Mouse (Mus musculus): ENCODE data around the gene Spata31d1d. TPM values are rescaled to one million over a fixed set of nuclear protein-coding genes. Genes with fewer than 3 reads are reported as not detected.
A peak's percentile ranks its signal among the peaks of the same experiment; 100 is the strongest.
"Not testable (repeated sequence)": the region's sequence is repeated elsewhere in the genome, so short reads cannot be mapped to it uniquely, and the experiment has no call there.

Gene Spata31d1d
- 0.04 and 0.24 TPM in 2 replicates for polyA plus RNA-seq (2012; rRNA removed)

DNA sequence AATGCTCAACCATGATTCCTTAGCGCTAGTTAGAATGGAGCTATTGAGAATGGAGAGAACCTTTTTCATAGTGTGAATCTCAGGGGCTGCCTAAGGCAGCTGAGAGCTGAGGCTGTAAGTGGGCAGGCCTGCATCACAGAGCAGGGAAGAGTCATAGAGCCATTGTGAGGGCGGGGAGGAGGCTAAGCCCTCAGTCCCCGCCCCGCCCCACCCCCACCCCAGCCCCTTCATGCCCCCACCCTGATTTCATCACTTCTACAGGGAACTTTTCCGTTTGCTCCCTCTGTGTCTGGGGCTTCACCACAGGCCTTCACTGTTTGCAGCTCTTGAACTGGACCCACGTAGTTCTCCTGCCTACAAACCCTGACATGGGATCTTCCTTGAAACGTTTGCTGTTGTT, at the start of gene Spata31d1d:
TSS of gene Spata31d1d (minus strand) at position 101 of the 400 bp plus-strand sequence.
- DNase-seq (ENCODE audit: low read depth) = no peak

DNA sequence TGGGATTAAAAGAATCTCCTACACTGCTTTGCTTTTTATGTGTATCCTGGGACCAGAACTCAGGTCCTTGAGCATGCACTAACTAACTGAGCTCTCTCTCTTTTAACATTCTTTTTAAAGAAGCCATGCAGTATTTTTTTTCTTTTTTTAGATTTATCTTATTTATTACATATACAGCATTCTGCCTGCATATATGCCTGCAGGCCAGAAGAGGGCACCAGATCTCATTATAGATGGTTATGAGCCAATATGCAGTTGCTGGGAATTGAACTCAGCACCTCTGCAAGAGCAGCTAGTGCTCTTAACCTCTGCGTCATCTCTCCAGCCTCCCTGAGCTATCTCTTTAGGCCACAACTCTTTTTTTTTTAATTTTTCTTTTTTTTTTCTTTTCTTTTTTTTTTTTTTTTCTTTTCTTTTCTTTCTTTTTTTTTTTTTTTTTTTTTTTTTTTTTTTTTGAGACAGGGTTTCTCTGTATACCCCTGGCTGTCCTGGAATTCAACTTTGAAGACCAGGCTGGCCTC, 48.3 kb upstream of the Spata31d1d start:
- DNase-seq (ENCODE audit: low read depth) = not testable (repeated sequence)

DNA sequence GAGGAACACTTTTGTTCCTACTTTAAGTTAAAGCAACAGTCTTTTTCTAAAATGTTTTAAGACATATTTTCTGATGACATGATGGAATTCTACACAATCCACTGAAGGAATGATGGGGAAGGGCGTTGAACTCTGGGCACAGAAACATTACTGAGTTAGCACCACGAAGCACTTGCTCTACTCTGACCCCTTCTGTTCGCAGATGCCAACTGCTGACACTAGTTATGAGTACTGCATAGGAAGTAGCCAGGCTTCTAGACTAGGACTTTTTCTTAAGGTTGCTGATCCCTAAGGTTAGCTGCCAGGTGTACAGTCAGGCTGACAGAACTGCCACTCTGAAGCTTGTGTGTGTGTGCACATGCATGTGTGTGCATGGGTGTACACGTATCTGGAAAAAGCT, 47.7 kb upstream of the Spata31d1d start:
- DNase-seq (ENCODE audit: low read depth) = no peak

DNA sequence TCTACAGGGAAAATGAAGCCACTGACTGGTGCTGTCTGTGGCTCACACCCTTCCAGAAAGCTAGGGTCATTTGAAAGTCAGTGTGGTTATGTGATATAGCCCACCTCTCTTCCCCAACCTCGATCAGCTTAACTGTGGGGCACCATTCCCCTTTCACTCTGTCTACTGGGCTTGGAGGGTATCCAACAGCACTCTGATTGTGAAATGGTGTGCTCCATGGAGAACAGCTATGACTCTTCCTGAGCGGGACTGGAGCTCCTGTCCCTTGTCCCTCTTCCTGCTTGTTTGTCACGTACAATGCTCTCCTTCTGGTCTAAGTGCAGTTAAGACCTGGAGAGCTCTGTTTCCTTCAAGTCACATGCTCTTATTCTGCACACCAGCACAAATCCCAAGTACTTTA, 43.6 kb upstream of the Spata31d1d start:
- no peak for DNase-seq (ENCODE audit: low read depth)

DNA sequence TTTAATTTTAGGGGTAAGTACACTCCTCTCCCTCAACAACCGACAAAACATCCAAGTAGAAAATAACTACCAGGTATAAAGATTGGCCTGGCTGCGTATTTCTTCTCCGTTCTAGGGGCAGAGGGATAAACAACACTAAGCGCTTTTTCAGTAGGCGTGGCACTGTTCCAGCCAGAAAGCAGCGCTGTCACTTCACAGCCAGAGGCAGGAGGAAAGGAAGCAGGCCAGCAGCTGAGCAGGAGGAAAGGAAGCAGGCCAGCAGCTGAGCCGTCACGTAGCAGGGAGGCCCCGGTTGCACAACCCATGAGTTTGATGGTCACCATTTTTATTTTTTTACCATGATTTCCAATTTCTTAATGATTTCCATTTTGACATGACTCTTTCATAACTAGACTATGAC, 39.7 kb upstream of the Spata31d1d start:
- DNase-seq (ENCODE audit: low read depth) = no peak

DNA sequence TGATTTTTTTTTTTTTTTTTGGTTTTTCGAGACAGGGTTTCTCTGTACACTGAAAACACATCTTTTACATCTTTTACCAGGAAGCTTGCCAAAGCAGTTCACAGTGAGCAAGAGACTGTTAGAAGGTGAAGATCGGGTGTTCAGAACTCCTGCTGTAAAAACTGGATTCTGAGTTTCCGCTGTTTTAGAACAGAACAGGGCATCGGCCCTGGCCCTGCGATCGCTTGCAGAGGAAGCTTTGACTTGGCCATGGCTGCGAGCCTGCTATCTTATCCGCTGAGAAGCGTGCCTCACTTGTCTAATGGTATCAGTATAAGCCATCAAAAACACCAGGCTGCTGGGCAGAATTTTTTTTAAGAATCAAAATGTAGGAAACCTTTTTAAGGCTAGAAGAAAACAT, 39.3 kb upstream of the Spata31d1d start:
- DNase-seq (ENCODE audit: low read depth) = no peak

DNA sequence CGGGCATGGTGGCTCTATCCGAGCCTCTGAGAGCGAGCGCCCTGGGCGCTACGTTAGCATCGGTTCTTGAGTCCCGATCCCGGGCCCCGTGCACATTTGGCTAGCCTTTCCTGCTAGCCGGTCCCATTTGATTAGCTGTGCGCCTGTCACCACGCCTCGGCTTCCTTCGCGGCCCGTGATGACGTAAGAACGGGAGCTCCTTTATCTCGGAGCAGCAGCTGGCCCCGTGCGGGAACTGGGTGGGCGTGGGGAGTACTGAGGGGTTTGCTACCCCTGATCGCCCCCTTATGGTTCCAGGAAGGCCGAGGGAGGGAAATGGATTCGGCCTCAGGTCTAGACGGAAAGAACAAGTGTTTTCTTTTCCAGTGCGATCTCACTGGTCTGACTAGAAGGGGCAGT, 38.6 kb upstream of the Spata31d1d start:
- DNase-seq (ENCODE audit: low read depth) = no peak

DNA sequence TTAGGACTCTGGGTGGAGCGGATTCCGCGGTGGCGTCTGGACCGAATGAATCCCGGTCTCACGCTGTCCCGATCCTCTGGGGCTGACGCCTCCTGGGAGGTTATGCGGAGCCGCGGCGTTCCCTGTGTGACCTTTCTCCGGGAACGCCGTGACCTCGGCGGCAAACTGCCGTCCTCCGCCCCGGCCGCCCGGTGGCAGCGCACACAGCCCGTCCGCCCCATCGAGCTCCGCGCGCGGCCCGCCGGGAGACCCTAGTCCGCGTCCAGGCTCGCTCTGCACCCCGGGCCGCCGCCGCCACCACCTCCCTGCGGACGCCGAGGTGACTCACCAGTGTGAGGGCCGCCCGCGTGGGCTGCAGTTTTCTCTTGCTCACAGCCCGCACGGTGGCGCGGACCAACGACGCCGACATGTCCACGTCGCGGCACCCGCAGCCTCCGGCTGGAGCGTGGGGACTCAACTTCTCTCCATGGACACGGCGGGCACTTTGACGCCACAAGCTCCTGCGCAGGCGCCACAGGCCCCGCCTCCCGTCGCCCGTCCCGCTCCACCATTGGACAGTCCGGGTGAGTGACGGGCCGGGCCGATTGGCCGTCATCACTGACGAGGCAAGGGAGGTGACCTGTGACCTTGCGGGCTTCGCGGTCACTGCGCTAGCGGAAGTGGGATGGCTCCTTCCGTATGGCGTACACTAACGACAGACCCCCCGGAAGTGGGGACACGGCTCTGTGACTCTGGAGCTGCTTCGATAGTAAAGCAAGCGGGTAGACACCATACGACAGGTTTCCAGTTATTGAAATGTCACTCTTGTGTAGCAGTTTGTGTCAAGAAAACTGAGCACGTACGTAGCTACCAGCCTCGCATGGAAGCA, 38.0 kb upstream of the Spata31d1d start, which contains the start of gene Isca1:
TSS of gene Isca1 (minus strand) at position 515 of the 868 bp plus-strand sequence.
- peak; percentile 75 for DNase-seq (ENCODE audit: low read depth)

DNA sequence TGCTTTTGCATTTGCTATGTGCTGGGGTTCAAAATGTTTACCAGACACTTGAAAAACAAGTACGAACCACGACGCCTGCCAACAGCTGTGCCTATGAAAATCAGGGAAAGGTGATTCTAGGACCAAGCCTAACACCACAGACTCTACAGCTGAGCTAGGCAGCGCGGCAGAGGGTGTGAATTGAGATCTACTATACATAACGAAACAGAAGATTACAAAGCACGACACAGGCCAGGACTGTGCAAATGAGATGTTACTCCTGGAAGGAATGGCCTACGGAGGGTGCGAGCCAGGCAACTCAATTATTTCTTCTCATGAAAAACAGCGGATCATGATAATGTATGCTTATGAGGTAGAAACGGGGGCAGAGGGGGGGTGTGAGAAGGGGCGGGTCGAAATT, 37.0 kb upstream of the Spata31d1d start:
- no peak for DNase-seq (ENCODE audit: low read depth)

DNA sequence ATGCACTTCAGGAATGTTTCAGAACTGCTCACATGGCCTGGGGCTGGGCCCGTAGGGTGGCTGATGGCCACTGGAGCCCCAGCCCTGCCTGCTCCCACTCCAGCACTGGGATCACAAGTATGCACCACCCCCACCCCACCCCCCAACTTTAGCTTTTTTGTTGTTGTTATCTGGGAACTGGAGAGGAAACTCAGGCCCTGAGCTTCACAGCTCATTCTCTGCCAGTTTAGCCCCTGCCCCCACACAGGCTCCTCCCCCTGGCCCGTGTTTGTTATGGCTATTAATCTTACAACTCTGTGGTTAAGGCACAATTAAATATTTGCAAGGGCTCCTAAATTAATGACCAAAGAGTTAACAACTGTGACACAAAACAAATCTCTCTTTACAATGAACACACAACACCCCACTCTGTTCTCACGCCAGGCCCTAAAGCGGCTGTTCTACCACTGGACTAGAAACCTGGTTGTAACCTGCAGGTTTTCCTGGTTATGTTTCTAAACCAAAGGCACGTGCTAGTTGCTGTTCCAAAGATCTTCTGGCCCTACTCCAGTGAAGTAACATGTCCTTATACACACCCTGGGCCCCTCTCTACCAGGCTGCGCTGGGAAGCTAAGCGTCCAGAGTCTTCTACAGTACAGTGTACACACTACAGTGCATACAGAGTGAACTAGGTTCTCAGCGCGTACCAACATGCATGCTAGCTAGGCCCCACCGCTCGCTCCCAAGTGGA, 35.4 kb upstream of the Spata31d1d start:
- no peak for DNase-seq (ENCODE audit: low read depth)

DNA sequence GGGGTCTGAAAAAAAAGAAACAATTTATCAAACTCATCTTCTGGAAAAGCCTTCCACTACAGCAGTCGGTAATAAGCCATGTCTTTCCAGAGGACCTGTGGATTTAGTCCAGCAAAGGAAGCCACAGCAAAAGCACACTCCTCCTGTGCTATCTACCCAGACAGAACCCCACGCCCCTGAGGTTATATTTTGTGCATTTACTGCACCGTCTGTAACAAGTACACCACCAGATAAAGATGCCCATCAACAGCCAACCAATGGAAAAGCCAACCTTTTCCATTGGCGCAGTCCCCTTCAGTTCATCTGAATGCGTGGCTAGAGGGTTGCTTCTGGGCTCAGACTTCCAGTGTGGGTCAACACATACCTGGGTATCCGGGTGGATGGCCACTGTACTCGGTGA, 31.2 kb upstream of the Spata31d1d start:
- DNase-seq (ENCODE audit: low read depth) = no peak

DNA sequence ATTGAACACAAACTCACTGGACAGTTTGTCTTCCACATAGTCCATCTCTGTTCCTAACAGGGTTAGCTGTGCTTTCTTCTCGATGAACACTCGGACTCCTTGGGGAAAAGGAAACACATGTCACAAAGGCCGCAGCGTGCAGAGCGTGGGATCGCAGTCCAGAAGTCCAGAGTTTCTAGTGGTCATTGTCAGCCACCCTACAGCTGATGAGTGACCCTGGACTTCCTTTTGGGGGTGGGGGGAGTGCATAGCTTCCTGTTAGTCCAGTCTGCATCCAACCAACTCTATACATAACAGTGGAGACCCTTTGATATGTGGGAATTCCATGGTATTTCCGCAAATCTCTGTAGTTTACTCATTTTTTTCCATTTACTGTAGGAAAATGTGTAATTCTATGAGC, 25.4 kb upstream of the Spata31d1d start:
- DNase-seq (ENCODE audit: low read depth) = no peak

DNA sequence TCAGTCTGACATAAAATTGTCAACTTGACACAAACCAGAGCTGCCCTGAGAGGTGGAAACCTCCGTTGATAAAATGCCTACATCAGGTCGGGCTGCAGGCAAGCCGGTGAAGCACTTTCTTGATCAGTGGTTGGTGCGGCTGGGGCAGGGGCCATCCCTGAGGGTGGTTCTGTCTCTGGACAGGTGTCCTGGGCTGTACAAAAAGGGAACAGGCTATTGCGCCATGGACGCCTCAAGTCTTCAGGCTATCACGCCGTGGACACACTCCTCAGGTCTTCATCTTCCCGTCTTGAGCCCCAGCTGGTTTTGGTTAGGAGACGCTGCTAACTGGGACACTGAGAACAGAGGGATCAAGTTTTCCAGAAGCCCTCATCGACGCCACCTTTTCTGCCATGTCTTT, 18.8 kb upstream of the Spata31d1d start:
- DNase-seq (ENCODE audit: low read depth) = no peak

DNA sequence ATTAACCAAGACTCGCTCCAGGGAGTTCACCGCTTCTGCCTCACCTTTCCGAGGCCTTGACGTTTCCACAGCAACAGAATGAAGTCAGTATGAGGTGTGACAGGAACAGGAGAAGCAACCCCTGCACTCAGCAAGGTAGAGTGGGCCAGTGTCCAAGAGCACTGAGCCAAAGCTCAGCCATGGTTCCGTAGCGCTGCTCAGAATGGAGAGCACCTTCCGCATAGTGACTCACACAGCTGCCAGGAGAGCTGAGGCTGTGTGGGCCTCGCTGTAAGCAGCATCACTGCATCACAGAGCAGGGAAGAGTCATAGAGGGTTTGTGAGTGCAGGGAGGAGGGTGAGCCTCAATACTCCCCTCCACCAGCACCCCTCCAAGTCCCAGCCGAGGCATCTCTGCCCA, 15.2 kb upstream of the Spata31d1d start, which contains the start of gene 1700014D04Rik:
TSS of gene 1700014D04Rik (minus strand) at position 42 of the 400 bp plus-strand sequence.
- DNase-seq (ENCODE audit: low read depth) = no peak

DNA sequence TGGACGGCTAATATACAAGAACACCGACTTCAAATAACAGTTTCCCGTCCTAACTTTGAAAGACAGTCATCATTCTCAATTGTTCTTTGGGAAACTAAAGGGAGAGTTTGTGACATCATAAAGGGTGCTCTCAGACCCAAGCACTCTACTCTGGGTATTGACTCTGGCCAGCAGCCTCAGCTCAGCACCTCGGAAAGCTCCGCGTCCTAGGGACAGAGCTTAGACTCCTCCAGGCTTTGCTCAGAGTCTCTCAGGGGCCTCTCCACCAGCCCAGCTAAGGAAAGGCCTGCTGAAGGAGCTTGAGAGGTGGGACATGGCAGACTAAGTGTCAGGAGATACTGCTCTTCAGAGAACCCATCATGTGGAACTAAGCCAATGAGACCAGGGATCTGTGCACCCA, 14.6 kb upstream of the Spata31d1d start:
- no peak for DNase-seq (ENCODE audit: low read depth)

DNA sequence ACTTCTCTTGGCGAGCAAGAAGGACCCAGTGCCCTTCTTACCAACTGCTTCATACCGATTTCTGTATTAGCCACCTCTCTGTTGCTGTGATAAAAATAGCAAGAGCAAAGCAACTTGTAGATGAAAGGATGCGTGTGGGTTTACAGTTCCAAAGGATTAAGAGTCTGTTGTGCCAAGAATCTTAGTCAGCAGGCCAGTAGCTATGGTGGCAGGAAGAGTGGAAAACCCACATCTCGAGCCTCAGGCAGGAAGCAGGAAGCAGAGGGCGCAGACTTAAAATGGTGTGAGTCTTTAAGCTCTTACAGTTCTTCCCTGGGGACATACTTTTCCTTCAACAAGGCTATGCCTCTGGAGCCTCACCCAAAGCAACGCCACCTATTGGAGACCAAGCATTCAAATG, 13.9 kb upstream of the Spata31d1d start:
- no peak for DNase-seq (ENCODE audit: low read depth)

DNA sequence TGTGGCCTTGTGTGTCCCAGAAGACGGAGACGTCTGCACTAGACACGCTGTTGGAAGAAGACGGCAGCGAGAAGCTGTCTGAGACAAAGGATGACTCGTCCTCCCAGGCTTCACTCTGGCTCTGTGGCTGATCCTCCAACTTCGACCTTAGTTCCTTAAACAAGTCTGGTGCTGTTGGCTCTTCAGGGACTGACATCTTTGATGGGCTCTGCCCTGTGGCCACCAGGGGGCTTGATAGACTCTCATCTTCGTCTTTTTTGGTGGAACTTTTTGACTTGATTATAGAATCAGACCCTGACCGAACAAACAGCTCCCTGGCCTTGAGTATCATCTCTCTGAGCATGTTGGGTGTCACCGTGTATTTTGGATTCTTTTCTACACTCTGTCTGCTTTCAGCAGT, 10.1 kb upstream of the Spata31d1d start:
- DNase-seq (ENCODE audit: low read depth) = no peak

DNA sequence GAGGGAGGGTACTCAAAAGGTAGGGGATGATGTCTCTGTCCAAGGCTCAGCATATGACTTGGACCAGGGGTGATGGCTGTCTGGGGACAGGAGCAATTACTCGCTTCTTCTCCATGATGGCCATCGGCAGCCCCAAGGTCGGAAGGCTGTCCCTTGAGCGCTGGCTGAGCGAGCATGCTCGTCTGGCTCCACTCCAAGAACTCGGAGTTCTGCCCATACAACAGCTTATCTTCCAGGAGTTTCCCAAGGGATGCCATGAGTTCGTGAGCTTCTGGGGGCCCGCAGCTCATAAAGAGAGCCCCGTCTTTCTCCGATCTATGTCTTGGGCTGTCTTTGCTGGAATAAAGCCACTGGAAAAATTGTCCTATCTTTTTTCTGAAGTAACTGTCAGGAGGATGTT, 9.5 kb upstream of the Spata31d1d start:
- DNase-seq (ENCODE audit: low read depth) = no peak

DNA sequence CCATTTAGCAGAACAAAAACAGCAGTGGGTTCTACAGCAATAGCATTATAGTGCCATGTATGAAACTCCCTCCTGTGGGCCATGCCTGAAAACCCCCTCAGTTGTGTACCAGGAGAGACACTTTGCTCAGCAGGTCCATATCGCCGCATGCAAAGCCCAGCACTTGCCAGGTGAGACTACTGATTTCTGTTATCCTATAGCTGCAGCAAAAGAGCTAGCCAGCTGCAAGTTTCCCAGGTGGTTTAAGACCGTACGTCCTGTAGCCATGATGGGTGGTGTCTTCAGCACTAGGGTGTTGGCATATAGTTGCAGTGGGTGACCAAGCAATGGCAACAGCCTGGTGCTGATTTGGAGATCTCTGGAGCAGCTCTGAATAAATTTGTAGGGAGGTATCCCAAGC, 7.8 kb upstream of the Spata31d1d start:
- no peak for DNase-seq (ENCODE audit: low read depth)

DNA sequence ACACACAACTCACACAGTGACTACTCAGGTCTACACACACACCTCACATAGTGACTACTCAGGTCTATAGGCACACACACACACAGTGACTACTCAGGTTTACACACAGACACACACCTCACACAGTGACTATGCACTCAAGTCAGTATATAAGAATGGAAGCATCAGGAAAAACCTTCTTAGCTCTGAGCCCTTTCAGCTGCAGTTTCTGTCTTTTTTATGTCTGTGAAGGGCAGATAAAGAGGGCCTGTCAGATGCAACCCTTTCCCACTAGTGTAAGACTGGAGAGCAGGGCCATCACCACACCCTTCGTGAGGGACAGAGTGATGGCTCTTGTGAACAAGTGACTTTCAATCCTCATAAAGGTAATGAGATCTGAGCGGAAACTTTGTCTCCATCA, 6.9 kb upstream of the Spata31d1d start:
- no peak for DNase-seq (ENCODE audit: low read depth)

DNA sequence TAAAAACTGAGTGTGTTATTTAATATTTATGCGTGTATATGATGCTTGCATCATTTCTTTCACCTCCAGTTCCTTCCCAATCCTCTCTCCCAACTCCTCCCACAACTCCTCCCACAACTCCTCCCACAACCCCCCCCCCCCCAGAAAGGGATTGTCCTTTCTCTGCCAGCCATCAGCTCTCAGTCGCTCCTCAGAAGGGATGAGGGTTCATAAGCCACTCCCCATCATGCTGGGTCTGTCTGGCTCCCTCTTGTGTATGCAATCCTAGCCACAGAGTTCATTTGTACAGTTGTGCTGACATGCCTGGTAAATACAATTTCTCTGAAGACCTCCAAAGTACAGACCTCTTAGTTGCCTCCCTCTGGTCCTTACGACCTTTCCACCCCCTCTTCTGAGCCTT, 3.6 kb upstream of the Spata31d1d start:
- DNase-seq (ENCODE audit: low read depth) = no peak

DNA sequence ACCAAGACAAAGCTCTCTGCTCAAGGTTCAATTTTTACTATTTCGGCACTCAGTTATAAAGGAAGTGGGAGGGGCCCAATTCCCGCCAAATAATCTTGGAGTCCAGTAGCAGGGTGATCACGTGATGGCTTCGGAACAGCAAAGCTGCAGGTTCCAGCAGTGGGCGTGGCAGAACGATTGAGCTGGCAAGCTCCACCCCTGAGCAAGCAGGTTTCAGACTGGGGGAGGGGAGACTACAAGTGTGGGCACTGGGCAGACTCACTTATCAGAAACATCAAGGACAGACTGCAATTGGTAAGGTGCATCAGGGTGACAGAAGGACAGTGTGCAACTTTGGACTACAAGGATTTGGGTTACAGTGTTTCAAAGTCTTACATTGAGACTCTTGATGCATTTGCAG, 2.8 kb upstream of the Spata31d1d start:
- DNase-seq (ENCODE audit: low read depth) = not testable (repeated sequence)

DNA sequence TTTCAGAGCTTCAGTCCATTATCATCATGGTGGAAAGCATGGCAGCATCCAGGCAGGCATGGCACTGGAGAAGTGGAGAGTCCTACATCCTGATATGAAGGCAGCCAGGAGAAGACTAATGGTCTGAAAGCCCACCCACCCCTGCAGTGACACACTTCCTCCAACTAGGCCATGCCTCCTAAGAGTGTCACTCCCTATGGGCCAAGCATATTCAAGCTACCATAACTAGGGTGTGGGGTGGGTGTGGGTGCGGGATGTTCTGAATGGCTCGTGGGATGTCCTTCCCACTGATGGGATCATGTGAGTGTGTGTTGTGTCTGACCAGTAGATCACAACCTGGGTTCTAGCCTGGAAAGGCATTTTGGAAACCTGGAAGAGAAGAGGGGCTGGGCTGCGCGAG, 2.4 kb upstream of the Spata31d1d start:
- no peak for DNase-seq (ENCODE audit: low read depth)
